Mouse (Mus musculus): ENCODE data around the gene Cdyl.
A peak's percentile ranks its signal among the peaks of the same experiment; 100 is the strongest.
"Not testable (repeated sequence)": the region's sequence is repeated elsewhere in the genome, so short reads cannot be mapped to it uniquely, and the experiment has no call there.

Cdyl gene

DNA sequence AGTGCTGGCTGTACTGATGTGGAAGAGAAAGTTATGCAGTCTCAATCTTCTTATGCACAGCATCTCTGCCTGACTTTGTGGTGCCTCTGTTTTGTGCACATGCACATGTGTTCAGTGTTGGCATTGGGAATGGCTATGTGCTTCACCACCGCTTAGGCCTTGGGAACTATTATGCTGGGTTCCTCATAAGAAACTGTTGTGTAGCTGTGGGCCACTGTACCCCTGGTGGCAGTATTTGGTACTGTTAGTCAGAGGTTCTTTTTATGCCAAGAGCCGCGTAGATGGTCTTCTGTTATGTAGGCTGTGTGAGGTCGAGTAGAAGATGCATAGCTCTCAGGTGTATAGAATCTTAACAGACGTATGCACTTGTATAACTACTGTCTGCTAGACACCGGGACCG is 147.4 kb downstream of the Cdyl start:
- no peak for DNase-seq

GRCm38 (mm10) chr13:35807525-35807924 is 147.9 kb downstream of the Cdyl start:
- DNase-seq, result no peak

GRCm38 (mm10) chr13:35807940-35808339 is 148.3 kb downstream of the Cdyl start:
- DNase-seq, result no peak

DNA sequence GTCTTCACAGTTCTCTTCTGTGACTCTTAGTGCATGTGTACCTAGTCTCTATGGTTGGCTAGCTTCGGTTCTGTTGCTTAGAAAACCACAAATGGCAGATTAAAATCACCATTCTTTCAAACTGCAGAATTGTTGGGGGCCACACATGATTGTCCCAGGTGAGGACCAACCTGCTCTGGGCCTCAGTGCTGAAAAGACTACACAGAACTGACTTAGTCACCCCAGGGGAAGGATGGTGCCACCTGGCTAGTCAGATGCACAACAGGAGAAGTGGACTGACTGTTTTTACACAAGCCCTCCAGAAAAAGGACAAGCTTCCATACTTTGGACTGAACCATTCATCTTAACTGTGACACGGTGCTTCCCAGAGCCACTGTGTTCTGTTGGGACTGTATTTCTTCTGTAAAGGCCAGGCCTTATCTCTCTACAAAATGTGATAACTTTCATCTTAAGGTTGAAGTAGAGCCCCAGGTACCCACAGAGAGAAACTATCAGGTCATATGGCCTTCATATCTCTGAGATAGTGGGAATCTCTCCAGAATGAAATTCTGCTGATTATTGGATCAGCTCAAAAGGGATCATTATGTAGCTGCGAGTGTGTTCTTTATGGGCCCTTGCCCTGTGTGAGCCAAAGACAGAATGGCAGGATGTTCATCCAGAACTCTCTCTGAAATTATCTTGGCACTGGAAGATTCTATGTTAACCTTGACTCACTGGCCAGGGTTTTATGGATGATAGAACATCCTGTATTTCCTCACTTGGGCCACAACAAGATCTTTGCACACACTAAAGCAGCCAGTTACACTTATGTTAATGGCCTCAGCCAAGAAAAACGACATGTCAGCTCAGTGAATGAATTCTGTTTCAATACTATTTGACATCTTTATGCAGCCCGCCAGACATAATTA is 149.9 kb downstream of the Cdyl start:
- no peak for DNase-seq

DNA sequence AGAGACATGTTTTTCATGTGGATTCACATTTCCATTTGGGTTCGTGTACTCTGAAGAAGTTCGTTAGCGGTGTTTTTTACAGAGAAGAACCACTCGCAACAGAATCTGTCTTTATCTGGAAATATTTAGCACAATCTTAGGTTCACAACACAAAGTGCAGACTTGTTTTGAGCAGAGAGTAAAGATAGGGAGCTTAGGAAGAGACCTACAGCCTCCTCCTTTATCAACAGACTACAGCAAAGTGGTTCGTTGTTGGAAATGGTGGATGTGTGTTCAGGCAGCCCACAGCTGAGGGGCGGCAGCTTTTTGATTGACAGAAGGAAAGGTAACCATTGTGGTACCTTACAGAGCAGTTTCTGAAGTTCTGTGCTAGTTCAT is 150.5 kb downstream of the Cdyl start:
- no peak for DNase-seq

- DNase-seq, result no peak
These were observed 151.9 kb downstream of the Cdyl start for GRCm38 (mm10) chr13:35811361-35812190.

GRCm38 (mm10) chr13:35812191-35812440 is 152.5 kb downstream of the Cdyl start:
- no peak for DNase-seq

- no peak for DNase-seq
These were observed 153.9 kb downstream of the Cdyl start for GRCm38 (mm10) chr13:35813348-35814127.

- DNase-seq, result no peak
These were observed 155.6 kb downstream of the Cdyl start for GRCm38 (mm10) chr13:35815205-35815726.

GRCm38 (mm10) chr13:35815782-35816368 is 156.2 kb downstream of the Cdyl start:
- no peak for DNase-seq

- no peak for DNase-seq
These were observed 158.0 kb downstream of the Cdyl start for GRCm38 (mm10) chr13:35817626-35818025.

- no peak for DNase-seq
These were observed 158.4 kb downstream of the Cdyl start for GRCm38 (mm10) chr13:35818060-35818459.

GRCm38 (mm10) chr13:35821821-35822454 is 162.3 kb downstream of the Cdyl start:
- DNase-seq, result no peak

- no peak for DNase-seq
These were observed 163.2 kb downstream of the Cdyl start for GRCm38 (mm10) chr13:35822795-35823194.

DNA sequence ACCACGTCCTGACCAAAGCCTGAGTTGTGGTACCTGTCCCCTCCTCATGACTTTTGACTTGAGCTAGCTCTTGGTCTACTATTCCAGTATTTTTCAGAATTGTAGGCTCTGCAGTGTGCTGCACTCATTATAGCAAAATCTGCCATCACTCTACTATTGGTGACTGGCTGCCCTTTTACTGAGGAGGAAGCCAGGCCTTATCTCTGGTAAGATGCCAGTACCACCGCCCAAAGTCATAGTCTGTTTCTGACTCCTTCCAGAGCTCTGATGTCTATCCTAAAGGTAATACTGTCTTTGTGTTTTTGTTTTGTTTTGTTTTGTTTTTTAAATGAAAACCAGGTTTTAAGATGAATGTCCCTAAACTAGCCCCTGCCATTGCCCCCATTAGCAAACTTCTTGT is 166.0 kb downstream of the Cdyl start:
- no peak for DNase-seq

DNA sequence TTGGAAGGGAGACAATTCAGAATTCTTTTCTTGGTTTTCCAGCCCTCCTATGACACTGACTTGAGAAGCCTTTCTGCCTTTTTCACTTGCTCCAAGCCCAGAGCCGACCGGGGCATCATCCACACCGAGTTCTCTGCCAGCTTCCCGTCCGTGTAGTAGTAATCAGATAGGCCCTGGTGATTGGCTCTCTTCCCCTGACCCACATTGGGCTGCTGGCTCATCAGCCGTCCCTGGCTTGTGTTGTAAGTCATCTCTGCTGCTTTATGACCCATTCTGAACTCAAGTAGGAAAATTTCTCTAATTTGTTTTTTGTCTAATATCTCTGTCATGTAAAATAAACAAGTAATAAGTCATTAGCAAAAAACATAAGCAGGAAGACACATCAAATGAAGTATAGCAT is 173.0 kb downstream of the Cdyl start:
- DNase-seq, result peak; percentile 39

DNA sequence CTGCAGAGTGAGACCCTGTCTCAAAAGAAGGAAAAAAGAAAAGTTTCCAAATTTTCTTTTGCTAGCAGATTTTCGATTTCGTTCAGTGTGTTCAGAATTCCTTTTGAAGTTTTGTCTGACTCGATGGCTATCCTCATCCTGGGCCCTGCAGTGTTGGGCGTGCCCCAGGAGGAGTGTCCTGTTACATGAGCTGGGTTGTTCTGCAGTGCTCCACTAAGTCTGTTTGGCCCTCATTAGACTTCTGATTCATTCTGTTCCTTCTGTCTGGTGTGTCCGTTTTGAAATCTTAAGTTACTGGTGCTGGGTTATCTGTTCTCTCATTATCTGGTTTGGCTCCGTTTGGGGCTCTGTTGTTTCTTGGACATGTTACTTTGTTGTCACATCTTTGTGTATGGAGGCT is 174.3 kb downstream of the Cdyl start:
- DNase-seq, result no peak

DNA sequence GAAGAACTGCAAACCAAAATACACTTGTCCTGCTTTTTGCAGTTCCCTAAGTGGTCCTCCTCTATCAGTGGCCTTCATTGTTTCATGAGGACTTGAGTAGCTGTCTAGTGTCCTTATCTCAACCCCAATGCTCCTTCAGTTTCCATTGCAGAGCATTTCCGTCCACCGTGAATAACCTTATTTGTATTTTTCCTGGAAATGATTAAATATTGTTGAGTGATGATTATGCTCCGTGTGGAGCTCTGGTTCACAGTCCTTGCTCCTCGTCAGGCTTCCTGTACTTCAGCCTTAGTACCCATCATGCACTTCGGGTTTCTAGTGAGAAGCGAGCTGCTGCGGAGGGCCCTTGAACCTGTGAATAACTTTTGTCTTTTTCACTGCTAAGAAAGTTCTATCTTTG is 176.0 kb downstream of the Cdyl start:
- no peak for DNase-seq

- DNase-seq, result not testable (repeated sequence)
These were observed 176.9 kb downstream of the Cdyl start for GRCm38 (mm10) chr13:35836501-35836900.

DNA sequence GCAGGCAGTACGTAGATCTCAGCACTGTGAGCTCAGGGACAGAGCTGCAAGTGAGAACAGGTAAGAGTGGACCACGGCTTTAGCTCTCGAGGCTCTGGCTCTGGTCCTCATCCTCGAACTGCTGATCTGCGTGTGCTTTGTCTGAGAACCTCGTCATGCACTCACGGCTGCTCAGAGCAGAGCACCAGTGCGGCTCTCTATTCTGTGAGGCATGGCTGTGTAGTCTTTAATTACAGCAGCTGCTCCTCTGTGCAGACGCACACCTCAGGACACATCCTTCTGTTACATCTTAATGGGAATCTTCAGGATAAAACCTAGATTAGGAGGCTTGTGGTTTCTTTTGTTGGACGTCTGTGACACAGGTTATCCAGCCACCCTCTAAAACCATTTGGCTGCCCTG is 180.5 kb downstream of the Cdyl start:
- no peak for DNase-seq

GRCm38 (mm10) chr13:35843383-35843782 is 183.8 kb downstream of the Cdyl start:
- no peak for DNase-seq

DNA sequence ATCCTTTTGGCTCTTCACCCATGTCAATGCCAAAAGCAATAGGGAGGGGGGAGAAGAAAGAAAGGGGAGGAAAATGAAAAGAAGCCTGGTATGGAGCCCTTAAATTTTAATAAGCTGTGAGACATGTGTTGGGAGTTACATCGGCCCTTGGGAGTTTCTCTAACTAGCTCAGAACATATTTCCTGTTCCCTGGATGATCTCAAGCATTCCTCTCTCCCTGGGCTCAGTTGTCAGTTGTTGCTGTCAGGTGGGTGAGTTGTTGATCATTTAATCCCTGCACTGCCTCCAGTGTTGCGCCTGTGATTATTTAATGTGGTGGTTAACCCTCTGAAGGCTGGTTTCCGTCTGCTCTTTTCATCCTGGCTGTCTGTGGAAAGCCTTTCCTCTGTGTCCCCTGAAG is 185.7 kb downstream of the Cdyl start:
- no peak for DNase-seq

Data from retina, postnatal 1 day (tissue).